Mouse (Mus musculus) T-helper 1 cell (primary cell): ENCODE data around the gene Btg4.

Experiments used
- in situ Hi-C: fragments of 300-600 bp; cut with MboI, MseI; formaldehyde crosslinking; loops from one replicate; pipeline ENCODE4 v1.15.1; 2025; ENCODE audit warnings: high pct_unique_total_duplicates

Btg4 gene

DNA sequence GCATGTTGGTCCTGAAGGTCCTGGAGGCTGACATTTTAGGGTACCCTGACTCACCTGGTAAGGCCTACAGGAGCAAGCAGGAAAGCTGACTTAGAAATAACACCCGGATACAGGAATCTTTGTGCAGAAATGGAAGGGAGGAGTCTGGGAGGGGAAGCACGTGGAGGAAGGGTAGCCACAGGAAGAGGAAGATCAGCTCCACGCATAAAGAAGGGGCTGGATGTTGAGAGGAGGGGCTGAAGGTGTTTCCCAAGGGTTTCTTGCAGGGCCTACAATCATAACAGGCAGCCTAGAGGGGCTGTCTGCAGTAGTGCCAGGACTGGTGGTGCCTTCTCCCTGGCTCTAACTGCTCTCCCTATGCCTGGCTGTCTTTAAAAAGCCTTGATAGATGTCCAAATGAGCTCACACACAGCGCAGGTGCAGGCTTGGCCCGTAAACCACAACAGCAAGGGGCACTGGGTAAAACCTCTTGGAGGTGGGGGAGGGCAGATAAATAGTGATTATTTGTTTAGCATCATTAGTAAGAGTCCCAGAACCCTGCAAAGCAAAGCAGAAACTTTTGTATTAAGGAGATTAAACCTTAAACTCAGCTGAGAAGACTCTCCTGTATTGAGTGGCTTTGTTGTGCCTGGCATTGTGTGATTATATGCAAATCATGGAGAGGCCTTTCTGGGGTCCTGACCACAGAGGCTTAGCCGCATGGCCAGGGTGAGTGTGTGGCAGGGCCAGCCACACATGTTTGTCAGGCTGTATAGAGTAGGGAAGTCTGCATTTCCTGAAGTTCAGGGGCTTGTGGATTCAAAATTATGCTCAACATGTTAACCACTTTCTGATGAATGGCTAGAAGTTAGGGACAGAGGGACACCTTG lies 104.8 kb downstream of the Btg4 start, which contains the start of gene Gm32742:
Gene Gm32742 (minus strand): TSS at position 206 of the 869 bp plus-strand sequence.
- in situ Hi-C loops: loop anchor here (25.0 kb wide), 1 partner anchor 747 kb away; no protein-coding TSS in a partner anchor

DNA sequence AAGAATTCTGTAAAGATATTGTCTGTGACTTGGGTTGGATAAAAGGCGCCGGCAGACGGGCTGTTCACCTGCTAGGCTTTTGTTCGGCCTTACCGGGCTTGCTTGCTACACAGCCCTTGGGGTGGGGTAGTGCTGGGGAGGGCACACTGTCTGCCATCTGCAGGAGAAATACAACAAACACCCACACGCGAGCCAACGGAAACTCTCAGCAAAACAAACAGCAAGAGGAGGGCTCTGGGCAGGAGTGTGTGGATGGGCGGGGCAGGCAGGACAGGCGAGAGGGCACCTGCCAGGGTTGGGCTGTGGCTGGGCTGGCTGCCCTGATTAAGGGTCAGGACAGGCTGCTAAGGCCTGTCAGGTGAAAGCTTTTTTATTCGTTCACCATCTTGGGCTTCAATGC lies 107.3 kb downstream of the Btg4 start:
- in situ Hi-C loops: loop anchor here (25.0 kb wide), 1 partner anchor 744 kb away; no protein-coding TSS in a partner anchor

DNA sequence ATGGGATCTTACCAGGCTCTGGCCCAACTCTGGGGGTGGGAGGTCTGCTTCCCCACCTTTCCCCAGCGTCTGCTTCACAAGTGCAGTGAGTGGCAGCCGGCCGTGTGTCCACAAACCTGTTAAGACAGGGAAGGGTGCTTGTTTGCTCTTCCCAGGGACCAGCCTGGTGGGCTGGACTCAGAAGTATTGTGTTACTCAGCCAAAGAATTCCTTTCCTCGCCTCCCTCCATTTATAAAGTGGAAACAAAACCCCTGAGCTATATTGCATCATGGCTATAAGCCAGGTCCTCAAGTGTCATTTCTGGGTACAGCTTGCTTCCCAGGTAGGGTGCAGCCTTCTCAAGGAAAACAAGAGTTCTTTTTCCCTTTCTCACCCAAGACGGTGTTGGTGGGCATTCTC lies 108.0 kb downstream of the Btg4 start:
- in situ Hi-C loops: loop anchor here (25.0 kb wide), 1 partner anchor 744 kb away; no protein-coding TSS in a partner anchor

DNA sequence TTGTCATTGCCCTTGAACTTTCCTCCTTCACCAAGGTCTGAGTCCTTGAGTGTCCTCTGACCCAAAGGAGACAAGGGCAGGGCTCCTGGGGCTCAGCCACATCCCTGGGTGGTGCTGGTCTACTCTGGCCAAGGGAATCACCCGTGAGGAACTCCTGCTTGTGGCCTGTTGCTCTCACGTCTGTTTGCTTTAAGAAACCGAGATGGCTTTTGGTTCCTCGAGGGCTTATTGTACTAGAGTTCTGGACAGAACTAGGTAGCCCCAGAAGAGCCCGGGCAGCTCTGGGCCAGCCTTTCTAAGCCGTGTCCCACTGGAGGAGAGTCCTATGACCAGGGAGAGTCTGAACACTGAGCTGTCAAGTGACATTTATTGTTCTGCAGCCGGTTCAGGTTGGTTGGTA lies 108.4 kb downstream of the Btg4 start:
- in situ Hi-C loops: loop anchor here (25.0 kb wide), 1 partner anchor 743 kb away; no protein-coding TSS in a partner anchor
